Mouse (Mus musculus) left cerebral cortex, adult 8-10 months (tissue): ENCODE data around the gene Tigd4. TPM values are rescaled to one million over a fixed set of nuclear protein-coding genes. Genes with fewer than 3 reads are reported as not detected.
"Not testable (repeated sequence)": the region's sequence is repeated elsewhere in the genome, so short reads cannot be mapped to it uniquely, and the experiment has no call there.

Experiments used
- DNase-seq, 2 experiments: peaks; one replicate each; pipeline ENCODE4 v3.0.0; 2022; ENCODE audit warnings: low spot score in 2 of 2
- total RNA-seq, 4 experiments: library from RNA; stranded (reverse); gene quantifications; 2 replicates each; pipeline ENCODE4 v1.2.4; 2022

Gene Tigd4
- under 1 TPM; 0.13 to 0.21 (median 0.16) TPM for total RNA-seq

- no peak for DNase-seq
These were observed at the start of gene Tigd4 for GRCm38 (mm10) chr3:84593274-84593673. Gene Tigd4, plus strand, starts transcription at chr3:84593574.

- no peak for DNase-seq
These were observed 46.2 kb upstream of the Tigd4 start for GRCm38 (mm10) chr3:84547177-84547576.

- no peak for DNase-seq
These were observed 37.6 kb upstream of the Tigd4 start for GRCm38 (mm10) chr3:84555780-84556179.

GRCm38 (mm10) chr3:84558301-84558700, 35.1 kb upstream of the Tigd4 start:
- no peak for DNase-seq

- DNase-seq: not testable (repeated sequence)
These were observed 30.5 kb upstream of the Tigd4 start for GRCm38 (mm10) chr3:84562911-84563310.

- DNase-seq: no peak
These were observed 30.0 kb upstream of the Tigd4 start for GRCm38 (mm10) chr3:84563415-84563814.

- no peak for DNase-seq
These were observed 24.8 kb upstream of the Tigd4 start for GRCm38 (mm10) chr3:84568540-84568939.

- no peak for DNase-seq
These were observed 23.8 kb upstream of the Tigd4 start for GRCm38 (mm10) chr3:84569587-84569986.

GRCm38 (mm10) chr3:84570501-84570900, 22.9 kb upstream of the Tigd4 start:
- DNase-seq: no peak

GRCm38 (mm10) chr3:84580716-84581115, 12.7 kb upstream of the Tigd4 start:
- no peak for DNase-seq

GRCm38 (mm10) chr3:84581696-84582022, 11.7 kb upstream of the Tigd4 start:
- no peak for DNase-seq

GRCm38 (mm10) chr3:84582023-84582912, 11.1 kb upstream of the Tigd4 start, which contains the start of gene Arfip1:
Gene Arfip1, minus strand, starts transcription at chr3:84582625.
- peak; percentile 87 to 93 for DNase-seq

- DNase-seq: no peak
These were observed 10.5 kb upstream of the Tigd4 start for GRCm38 (mm10) chr3:84582913-84583276.

GRCm38 (mm10) chr3:84586736-84587135, 6.6 kb upstream of the Tigd4 start:
- DNase-seq: no peak

GRCm38 (mm10) chr3:84594894-84595676, 1.7 kb downstream of the Tigd4 start:
- peak; percentile 23 to 38 for DNase-seq

- no peak for DNase-seq
These were observed 2.4 kb downstream of the Tigd4 start for GRCm38 (mm10) chr3:84595677-84596234.

GRCm38 (mm10) chr3:84597996-84598734, 4.8 kb downstream of the Tigd4 start:
- no peak for DNase-seq

- no peak for DNase-seq
These were observed 5.4 kb downstream of the Tigd4 start for GRCm38 (mm10) chr3:84598756-84599155.

- no peak for DNase-seq
These were observed 8.6 kb downstream of the Tigd4 start for GRCm38 (mm10) chr3:84601870-84602495.

GRCm38 (mm10) chr3:84602759-84603158, 9.4 kb downstream of the Tigd4 start:
- DNase-seq: no peak

GRCm38 (mm10) chr3:84603212-84603611, 9.8 kb downstream of the Tigd4 start:
- DNase-seq: no peak
